Mouse (Mus musculus): ENCODE data around the gene Gm4836.
"Not testable (repeated sequence)": the region's sequence is repeated elsewhere in the genome, so short reads cannot be mapped to it uniquely, and the experiment has no call there.

Gm4836 gene

GRCm38 (mm10) chrX:28293532-28293931 lies at the start of gene Gm4836:
TSS of gene Gm4836 (minus strand) at chrX:28293632.
- not testable (repeated sequence) for DNase-seq (ENCODE audit: low spot score in 2 of 2)

All from spleen, postnatal 4 days (tissue).